Mouse (Mus musculus): Measurements from ENCODE around the gene Tpsg1. TPM values are rescaled to one million over a fixed set of nuclear protein-coding genes. Genes with fewer than 3 reads are reported as not detected.
A peak's percentile ranks its signal among the peaks of the same experiment; 100 is the strongest.

Gene Tpsg1
- polyA plus RNA-seq, 1 experiment from 2014 or later, result 3.5 TPM

DNA sequence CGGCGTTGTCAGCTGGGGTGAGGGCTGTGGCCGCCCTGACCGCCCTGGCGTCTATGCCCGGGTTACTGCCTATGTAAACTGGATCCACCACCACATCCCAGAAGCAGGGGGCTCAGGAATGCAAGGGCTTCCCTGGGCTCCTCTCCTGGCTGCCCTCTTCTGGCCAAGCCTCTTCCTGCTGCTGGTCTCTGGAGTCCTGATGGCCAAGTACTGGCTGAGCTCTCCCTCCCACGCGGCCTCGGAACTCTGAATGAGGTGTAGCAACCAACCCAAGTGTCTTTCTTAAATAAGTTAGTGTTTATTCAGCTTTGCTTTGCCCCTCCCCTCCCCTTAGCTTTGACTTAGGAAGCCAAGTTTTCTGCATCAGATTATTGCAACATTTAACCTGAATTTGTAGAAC, 4.9 kb downstream of the Tpsg1 start:
- Histone ChIP-seq H3K27me3 (replicated peaks) (no peaks in the 10 kb centered on the region), H3K9me3 (no peaks in the 10 kb centered on the region), H3K36me3 (no peaks in the 10 kb centered on the region), H3K4me3 (replicated peaks) (no peak overlapping the region), H3K27ac (no peak overlapping the region), H3K4me2 (no peak overlapping the region), H3K4me1 (0 out of 2 replicates have a peak, but pooled peaks cover 5% of the 10 kb centered on the region), H3K9ac (no peak overlapping the region)
- ATAC-seq (ENCODE audit: insufficient read depth, low FRiP score, low read depth), result no peak
- WGBS, result 31% methylated on average over 9 of the region's 9 CpGs

DNA sequence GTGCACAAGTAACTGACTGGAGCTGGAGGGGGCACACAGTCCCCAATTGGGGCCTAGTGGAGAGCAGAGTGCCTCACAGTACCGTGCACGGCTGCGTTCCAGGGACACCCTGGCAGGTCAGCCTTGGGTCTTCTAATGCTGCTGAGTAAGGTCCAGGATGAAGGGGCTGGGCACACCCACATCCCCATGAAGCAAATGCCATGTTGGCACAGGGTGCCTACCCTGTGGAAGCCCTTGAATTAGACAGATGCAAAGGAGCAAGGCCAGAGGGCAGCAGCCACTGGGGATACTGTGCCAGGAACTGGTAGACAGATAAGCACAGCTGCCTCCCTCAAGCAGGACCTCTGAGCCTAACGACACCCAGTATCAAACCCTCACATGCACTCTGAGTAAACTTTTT, 25.5 kb downstream of the Tpsg1 start:
- no peaks in the 10 kb centered on the region for H3K36me3 ChIP-seq
- no peak overlapping the region for H3K4me2 ChIP-seq
- H3K4me3 ChIP-seq (replicated peaks), result no peak overlapping the region
- no peak for ATAC-seq (ENCODE audit: insufficient read depth, low FRiP score, low read depth)
- no peaks in the 10 kb centered on the region for H3K27me3 ChIP-seq (replicated peaks)
- 85% methylated on average over 4 of the region's 4 CpGs for WGBS
- no peak overlapping the region for H3K9ac ChIP-seq
- no peaks in the 10 kb centered on the region for H3K4me1 ChIP-seq
- H3K9me3 ChIP-seq, result no peaks in the 10 kb centered on the region
- H3K27ac ChIP-seq, result no peak overlapping the region

DNA sequence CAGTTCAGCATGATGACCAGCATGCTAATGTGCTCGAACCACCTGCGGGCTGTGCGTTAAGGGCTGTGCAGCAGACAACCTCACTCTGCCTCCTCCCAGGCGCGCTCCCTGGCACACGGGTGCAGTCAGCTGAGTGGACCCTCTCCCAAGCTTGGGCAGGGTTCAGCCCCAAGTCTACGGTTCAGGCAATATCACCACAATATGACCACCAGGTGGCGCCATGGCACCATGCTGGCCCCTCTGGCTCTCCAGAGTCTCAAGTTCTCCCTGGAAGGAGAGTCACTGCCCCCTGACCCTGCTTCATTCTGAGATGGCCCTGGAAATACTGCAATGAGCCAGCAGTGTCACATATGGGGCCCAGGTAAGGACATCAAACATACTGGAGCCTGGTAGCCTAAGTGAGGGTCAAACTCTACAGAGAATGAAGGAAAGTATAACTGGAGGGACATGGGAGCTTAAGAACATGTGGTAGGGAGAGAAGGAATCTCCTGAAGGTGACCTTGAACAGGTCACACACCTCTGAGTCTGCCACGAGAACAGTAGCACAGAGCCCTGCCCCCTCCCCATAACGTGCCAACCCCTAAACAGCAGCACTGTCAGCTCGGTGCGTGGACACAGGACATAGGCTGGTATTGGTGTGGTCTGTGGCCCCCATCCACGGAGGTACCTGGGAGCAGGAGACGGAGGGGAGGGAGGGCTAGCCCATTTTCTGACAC, 28.9 kb downstream of the Tpsg1 start:
- H3K9me3 ChIP-seq, result no peaks in the 10 kb centered on the region
- no peak for ATAC-seq (ENCODE audit: insufficient read depth, low FRiP score, low read depth)
- H3K27ac ChIP-seq, result no peak overlapping the region
- H3K4me2 ChIP-seq, result no peak overlapping the region
- 35% methylated on average over 14 of the region's 14 CpGs for WGBS
- no peaks in the 10 kb centered on the region for H3K36me3 ChIP-seq
- no peak overlapping the region for H3K4me3 ChIP-seq (replicated peaks)
- H3K27me3 ChIP-seq (replicated peaks), result no peaks in the 10 kb centered on the region
- no peaks in the 10 kb centered on the region for H3K4me1 ChIP-seq
- H3K9ac ChIP-seq, result no peak overlapping the region

DNA sequence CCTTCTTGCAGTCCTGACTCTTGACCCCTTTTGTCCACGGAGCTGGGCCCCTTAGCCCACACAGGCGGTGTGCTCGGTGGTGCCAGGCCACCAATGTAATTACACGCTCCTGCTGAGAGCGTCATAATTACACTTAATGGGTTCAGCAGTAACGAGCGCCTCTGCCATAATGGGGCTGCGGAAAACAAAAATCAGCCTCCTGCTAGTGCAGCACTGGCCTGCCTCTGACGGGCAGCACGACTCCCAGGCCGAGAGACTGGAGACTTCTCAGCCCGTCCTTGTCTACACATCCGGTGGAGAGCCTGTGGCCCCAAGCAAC, 29.4 kb downstream of the Tpsg1 start:
- Histone ChIP-seq H3K36me3 (no peaks in the 10 kb centered on the region), H3K9ac (no peak overlapping the region), H3K4me3 (replicated peaks) (no peak overlapping the region), H3K4me2 (no peak overlapping the region), H3K4me1 (no peaks in the 10 kb centered on the region), H3K27me3 (replicated peaks) (no peaks in the 10 kb centered on the region), H3K27ac (no peak overlapping the region), H3K9me3 (no peaks in the 10 kb centered on the region)
- peak; percentile 23; the same call in 1 of the 2 replicates for ATAC-seq (ENCODE audit: insufficient read depth, low FRiP score, low read depth)
- WGBS, result 74% methylated on average over 13 of the region's 13 CpGs

DNA sequence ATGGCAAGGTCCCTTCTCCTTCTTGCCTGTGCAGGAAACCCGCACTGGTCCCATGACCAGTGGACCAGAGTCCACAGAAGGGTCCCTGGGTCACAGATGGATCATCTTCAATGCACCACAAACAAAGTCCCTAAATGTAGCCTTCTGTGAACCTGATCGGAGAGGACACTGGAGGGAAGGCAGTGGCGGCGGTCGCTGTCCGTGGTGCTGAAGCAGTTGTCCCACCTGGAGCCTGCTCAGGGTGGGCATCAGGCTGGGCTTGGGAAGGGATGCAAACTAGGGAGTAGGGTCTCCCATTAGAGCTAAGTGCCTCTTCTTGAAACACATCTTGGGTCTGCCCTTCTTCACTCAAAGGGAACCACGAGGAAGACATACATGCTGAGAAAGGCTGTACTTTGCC, 31.4 kb downstream of the Tpsg1 start:
- no peak for ATAC-seq (ENCODE audit: insufficient read depth, low FRiP score, low read depth)
- 5% methylated on average over 7 of the region's 7 CpGs for WGBS
- Histone ChIP-seq H3K4me1 (peaks cover 12% of the 10 kb centered on the region), H3K4me3 (replicated peaks) (no peak overlapping the region), H3K27me3 (replicated peaks) (no peaks in the 10 kb centered on the region), H3K9me3 (no peaks in the 10 kb centered on the region), H3K36me3 (no peaks in the 10 kb centered on the region), H3K4me2 (no peak overlapping the region), H3K9ac (no peak overlapping the region), H3K27ac (no peak overlapping the region)

DNA sequence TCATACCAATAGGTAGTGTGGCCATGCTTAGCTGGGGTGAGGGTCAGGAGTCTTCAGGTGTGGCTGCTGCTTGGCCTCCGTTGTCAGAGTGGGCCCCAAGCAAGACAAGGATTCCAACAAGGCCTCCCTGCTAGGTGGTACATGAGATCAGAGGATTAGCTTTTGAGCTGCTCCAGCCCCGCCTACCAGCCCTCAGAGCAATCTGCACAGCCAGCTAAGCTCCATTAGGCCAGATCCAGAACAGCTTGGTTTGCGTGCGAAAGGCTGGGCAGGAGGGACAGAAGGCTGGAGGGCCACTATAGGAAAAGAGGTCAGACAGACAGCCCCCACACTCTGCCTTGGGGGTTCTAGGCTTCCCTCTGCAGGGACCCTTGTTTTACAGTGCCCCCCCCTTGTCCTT, 32.4 kb downstream of the Tpsg1 start:
- Histone ChIP-seq H3K4me2 (no peak overlapping the region), H3K27me3 (replicated peaks) (no peaks in the 10 kb centered on the region), H3K27ac (no peak overlapping the region), H3K4me1 (peaks cover 22% of the 10 kb centered on the region), H3K4me3 (replicated peaks) (no peak overlapping the region), H3K9ac (no peak overlapping the region), H3K36me3 (no peaks in the 10 kb centered on the region), H3K9me3 (no peaks in the 10 kb centered on the region)
- WGBS, result 55% methylated on average over 4 of the region's 4 CpGs
- ATAC-seq (ENCODE audit: insufficient read depth, low FRiP score, low read depth), result no peak

DNA sequence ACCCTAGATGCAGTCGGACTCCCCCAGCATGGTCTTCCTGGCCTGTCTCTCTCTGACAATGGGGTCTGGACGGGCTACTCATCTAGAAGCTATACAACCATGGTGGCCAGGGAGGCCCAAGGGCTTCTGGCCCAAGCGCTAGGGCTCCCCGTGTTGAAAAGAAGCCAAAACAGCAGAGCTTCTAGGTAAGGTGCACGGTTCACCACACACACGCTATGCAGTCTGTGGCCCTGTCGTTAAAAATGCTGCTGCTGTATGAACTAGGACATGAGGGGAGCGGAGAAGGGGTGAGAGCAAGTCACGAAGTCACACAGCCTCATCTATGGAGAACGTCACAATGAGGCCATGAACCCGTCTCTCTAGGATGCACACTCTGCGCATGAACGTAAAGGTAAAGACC, 33.2 kb downstream of the Tpsg1 start:
- Histone ChIP-seq H3K4me3 (replicated peaks) (no peak overlapping the region), H3K4me1 (peaks cover 30% of the 10 kb centered on the region), H3K36me3 (no peaks in the 10 kb centered on the region), H3K9me3 (no peaks in the 10 kb centered on the region), H3K27me3 (replicated peaks) (no peaks in the 10 kb centered on the region), H3K27ac (no peak overlapping the region), H3K4me2 (no peak overlapping the region), H3K9ac (no peak overlapping the region)
- WGBS, result 87% methylated on average over 13 of the region's 13 CpGs
- no peak for ATAC-seq (ENCODE audit: insufficient read depth, low FRiP score, low read depth)

DNA sequence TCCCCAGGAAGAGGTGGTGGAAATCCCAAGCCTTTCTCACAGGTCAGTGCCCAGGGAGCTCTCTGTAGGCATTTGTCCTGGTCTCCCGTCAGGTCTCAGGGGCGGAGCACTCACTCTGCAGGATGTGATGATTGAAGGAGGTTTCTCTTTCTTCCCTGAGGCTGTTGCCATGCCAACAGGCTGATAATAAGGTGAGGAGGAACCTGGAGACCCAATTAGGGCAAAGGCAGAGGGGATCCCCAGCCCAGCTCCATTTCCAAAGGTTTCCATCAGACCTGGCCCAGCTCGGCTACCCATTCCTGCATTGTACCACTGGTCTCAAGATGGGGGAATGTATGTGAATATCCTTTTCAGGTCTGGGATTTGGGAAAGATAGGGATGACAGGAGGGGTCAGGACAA, 35.1 kb downstream of the Tpsg1 start:
- H3K36me3 ChIP-seq, result no peaks in the 10 kb centered on the region
- H3K4me1 ChIP-seq, result peaks cover 33% of the 10 kb centered on the region
- H3K9me3 ChIP-seq, result no peaks in the 10 kb centered on the region
- no peak for ATAC-seq (ENCODE audit: insufficient read depth, low FRiP score, low read depth)
- no peaks in the 10 kb centered on the region for H3K27me3 ChIP-seq (replicated peaks)
- no peak overlapping the region for H3K9ac ChIP-seq
- 63% methylated on average over 3 of the region's 3 CpGs for WGBS
- no peak overlapping the region for H3K4me3 ChIP-seq (replicated peaks)
- H3K27ac ChIP-seq, result no peak overlapping the region
- no peak overlapping the region for H3K4me2 ChIP-seq

DNA sequence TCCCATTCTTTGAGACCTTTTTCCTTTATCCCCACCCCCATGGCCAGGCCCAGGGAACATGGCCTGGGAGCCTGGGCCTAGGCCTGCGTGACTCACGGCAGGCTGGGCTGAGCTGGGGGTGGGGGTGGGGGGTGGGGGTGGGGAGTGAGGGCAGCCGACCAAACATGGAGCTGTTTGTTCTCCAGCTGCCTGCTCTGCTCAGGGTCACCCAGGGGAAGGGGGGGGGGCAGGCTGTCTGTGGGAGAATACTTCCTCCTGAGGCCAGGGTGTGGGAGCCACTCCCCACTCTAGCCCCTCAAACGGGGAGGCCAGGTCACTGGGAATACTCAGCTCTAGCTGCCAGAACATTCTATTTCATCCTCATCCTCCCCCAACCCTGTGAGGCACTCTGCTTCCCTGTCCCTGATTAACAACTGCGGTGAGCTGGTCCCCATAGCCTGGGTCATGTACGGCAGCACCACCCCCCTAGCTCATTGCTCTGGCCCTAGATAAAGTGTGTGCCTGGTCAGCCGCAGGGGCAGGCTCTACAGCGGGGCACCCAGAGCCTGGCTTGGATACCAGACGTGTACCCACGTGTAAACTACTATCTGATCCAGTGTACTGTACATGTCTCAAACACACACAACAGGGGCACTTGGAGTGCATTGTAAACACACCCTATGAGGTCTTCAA, 36.3 kb downstream of the Tpsg1 start:
- no peaks in the 10 kb centered on the region for H3K36me3 ChIP-seq
- no peaks in the 10 kb centered on the region for H3K9me3 ChIP-seq
- no peaks in the 10 kb centered on the region for H3K27me3 ChIP-seq (replicated peaks)
- WGBS, result 14% methylated on average over 9 of the region's 10 CpGs
- peak; percentile 86 for ATAC-seq (ENCODE audit: insufficient read depth, low FRiP score, low read depth)
- H3K4me1 ChIP-seq, result peaks cover 41% of the 10 kb centered on the region
- H3K9ac ChIP-seq, result no peak overlapping the region
- H3K4me2 ChIP-seq, result peak overlapping the region; percentile 1; the same call in 1 of the 2 replicates
- H3K4me3 ChIP-seq (replicated peaks), result no peak overlapping the region
- H3K27ac ChIP-seq, result peak overlapping the region; percentile 80

DNA sequence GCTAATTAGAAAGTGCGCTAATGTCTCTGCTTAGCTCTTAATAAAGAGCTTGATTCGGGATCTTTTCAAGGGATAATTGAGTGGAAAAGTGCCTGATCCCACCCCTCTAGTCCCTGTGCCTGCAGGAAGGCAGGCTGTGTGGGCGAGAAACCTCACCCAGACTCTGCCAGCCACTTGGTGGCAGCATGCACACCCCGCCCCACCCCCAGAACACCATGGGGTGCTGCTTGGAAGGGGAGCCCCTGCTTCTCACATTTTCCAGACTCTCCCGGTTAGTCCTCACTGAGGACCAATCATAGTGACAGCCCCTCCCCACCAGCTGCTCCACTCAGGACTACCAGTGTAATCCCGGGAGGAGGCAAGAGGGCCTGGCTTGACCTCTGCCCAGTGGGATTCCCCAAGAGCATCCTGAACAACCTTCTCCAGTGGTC, 37.0 kb downstream of the Tpsg1 start:
- WGBS, result 33% methylated on average over 6 of the region's 6 CpGs
- Histone ChIP-seq H3K36me3 (no peaks in the 10 kb centered on the region), H3K27ac (peak overlapping the region; percentile 80), H3K27me3 (replicated peaks) (no peaks in the 10 kb centered on the region), H3K9ac (no peak overlapping the region), H3K4me1 (peaks cover 42% of the 10 kb centered on the region), H3K4me2 (no peak overlapping the region), H3K4me3 (replicated peaks) (no peak overlapping the region), H3K9me3 (no peaks in the 10 kb centered on the region)
- ATAC-seq (ENCODE audit: insufficient read depth, low FRiP score, low read depth), result no peak

DNA sequence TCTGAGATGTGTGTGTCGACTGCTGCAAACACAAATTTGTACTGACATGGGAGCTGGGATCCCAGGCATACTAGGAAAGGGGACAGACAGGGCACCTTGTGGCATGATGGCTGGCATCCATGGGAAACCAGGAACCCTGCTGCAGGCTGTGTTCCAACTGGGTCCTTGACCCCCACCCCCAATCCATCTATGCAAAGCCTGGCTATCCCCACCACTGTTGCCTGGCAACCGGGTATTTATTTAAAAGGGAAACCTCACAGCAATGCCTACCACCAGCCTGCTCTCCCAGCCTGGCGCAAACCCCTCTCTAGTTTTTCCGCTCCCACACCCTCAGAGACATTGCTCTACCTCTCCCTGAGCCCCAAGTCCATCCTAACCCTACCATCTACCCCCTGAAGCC, 38.3 kb downstream of the Tpsg1 start:
- no peaks in the 10 kb centered on the region for H3K27me3 ChIP-seq (replicated peaks)
- WGBS, result 56% methylated on average over 4 of the region's 4 CpGs
- peaks cover 47% of the 10 kb centered on the region for H3K4me1 ChIP-seq
- no peak overlapping the region for H3K4me2 ChIP-seq
- H3K36me3 ChIP-seq, result no peaks in the 10 kb centered on the region
- no peaks in the 10 kb centered on the region for H3K9me3 ChIP-seq
- no peak for ATAC-seq (ENCODE audit: insufficient read depth, low FRiP score, low read depth)
- H3K4me3 ChIP-seq (replicated peaks), result no peak overlapping the region
- H3K9ac ChIP-seq, result no peak overlapping the region
- 0 out of 2 replicates have a peak overlapping the region, but pooled peaks have one; percentile 80 for H3K27ac ChIP-seq

DNA sequence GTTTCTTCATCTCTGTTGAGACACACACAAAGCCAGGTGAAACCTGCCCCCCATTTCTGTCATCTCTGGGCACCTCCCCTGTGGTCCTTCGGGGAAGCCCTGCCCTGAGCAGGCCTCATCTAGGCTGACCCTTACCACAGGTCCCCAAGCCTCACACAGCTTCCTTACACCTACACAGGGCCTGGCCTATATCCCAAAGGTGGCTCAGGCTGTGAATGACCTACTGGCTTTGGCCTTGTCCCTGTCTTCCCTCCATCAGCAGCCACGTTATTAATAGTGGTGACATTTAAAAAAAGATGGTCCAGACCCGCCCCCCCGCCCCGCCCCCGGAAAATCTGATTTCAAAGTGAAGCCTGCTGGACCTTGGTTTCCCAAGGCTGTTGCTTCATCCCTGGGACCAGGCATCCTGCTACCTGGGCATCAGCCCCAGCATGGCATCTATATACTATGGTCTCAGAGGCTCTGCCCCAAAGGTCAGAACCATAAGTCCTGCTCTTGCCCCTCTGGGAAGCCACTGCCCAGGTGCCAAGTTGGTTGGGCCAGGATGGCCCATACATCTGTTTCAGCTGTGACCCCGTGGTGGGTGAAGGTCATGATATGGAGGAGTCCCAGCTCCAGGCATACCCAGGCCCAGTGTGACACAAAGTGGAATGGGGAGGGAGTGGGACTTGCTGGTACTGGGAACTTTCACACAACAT, 39.4 kb downstream of the Tpsg1 start:
- Histone ChIP-seq H3K4me3 (replicated peaks) (no peak overlapping the region), H3K4me2 (no peak overlapping the region), H3K27me3 (replicated peaks) (no peaks in the 10 kb centered on the region), H3K9ac (no peak overlapping the region), H3K36me3 (no peaks in the 10 kb centered on the region), H3K9me3 (no peaks in the 10 kb centered on the region), H3K4me1 (peaks cover 47% of the 10 kb centered on the region), H3K27ac (no peak overlapping the region)
- 82% methylated on average over 7 of the region's 7 CpGs for WGBS
- ATAC-seq (ENCODE audit: insufficient read depth, low FRiP score, low read depth), result no peak

All from stomach, embryonic 15.5 days (tissue).